Mouse (Mus musculus) heart, adult 2 months (tissue): ENCODE measurements around the gene Frmd8.

ENCODE experiments used
- CTCF ChIP-seq: fragments of 200-600 bp; IDR thresholded peaks from 2 replicates; pipeline ENCODE4 v1.8.1; 2022; ENCODE audit warnings: antibody characterized with exemption, mild to moderate bottlenecking, moderate library complexity
- POLR2A ChIP-seq: fragments of 200-500 bp; IDR thresholded peaks from 2 replicates; pipeline ENCODE4 v1.6.1; 2011; ENCODE audit warnings: mild to moderate bottlenecking, low read depth, low read length, control low read depth; ENCODE audit not compliant: insufficient read depth

- TF ChIP-seq CTCF (no peak), POLR2A (no peak)
These were observed 73.6 kb downstream of the Frmd8 start for GRCm38 (mm10) chr19:5801432-5801964.
